In the genomic region with DNA sequence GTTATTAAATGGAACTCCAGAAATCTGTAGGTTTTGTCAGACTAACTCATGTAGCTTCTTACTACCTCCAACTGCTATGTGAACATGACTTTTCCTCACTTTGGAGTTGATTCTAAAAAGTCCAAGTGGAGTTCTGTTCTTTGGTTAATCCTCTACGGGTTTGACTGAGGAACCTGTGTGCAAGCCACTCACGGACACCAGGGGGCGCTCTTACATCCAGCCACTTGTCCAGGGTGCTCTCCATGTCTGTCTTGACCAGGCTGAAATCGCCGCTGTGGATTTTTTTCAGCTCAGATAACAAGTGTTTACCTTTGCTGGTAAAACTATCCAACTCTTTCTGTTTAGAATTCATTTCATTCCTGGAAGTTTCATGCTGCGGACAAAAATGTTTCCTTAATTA, we compare ENCODE assay signal across 8 mouse cellular contexts.
A peak's percentile ranks its signal among the peaks of the same experiment; 100 is the strongest.
DNase-seq lines count a peak whose midpoint lies in the region; ATAC-seq and TF ChIP-seq lines count a peak whose summit lies in the region.

No protein-coding gene starts in this region.

- no peaks in the 10 kb centered on the region for H3K36me3 ChIP-seq in forebrain, embryonic 10.5 days (replicated peaks)
- H3K36me3 ChIP-seq in forebrain, embryonic 16.5 days (ENCODE audit: control insufficient read depth, insufficient read depth): no peaks in the 10 kb centered on the region
- H3K36me3 ChIP-seq in embryonic facial prominence, embryonic 10.5 days (replicated peaks): no peaks in the 10 kb centered on the region
- H3K36me3 ChIP-seq in midbrain, embryonic 14.5 days (ENCODE audit: control insufficient read depth, insufficient read depth, low read length): no peaks in the 10 kb centered on the region

- ATAC-seq in forebrain, embryonic 16.5 days: no peak; the same call in 1 of the 2 replicates
- ATAC-seq in midbrain, embryonic 14.5 days (ENCODE audit: low FRiP score, low TSS enrichment): no peak

- no peak overlapping the region for H3K4me3 ChIP-seq in forebrain, embryonic 10.5 days
- no peak overlapping the region for H3K4me3 ChIP-seq in forebrain, embryonic 16.5 days (replicated peaks; ENCODE audit: low read length)
- no peak overlapping the region for H3K4me3 ChIP-seq in embryonic facial prominence, embryonic 10.5 days
- no peak overlapping the region for H3K4me3 ChIP-seq in left cerebral cortex, adult 2 months
- no peak overlapping the region for H3K4me3 ChIP-seq in midbrain, embryonic 14.5 days (replicated peaks; ENCODE audit: low read depth, low read length)

- no peak overlapping the region for H3K27ac ChIP-seq in forebrain, embryonic 10.5 days
- no peak overlapping the region for H3K27ac ChIP-seq in forebrain, embryonic 16.5 days (ENCODE audit: low read length)
- H3K27ac ChIP-seq in embryonic facial prominence, embryonic 10.5 days (replicated peaks): no peak overlapping the region
- no peak overlapping the region for H3K27ac ChIP-seq in left cerebral cortex, adult 2 months
- no peak overlapping the region for H3K27ac ChIP-seq in midbrain, embryonic 14.5 days (replicated peaks; ENCODE audit: low read depth, low read length)

- no peaks in the 10 kb centered on the region for H3K27me3 ChIP-seq in forebrain, embryonic 10.5 days (ENCODE audit: poor library complexity, severe bottlenecking)
- no peaks in the 10 kb centered on the region for H3K27me3 ChIP-seq in forebrain, embryonic 16.5 days (replicated peaks; ENCODE audit: control insufficient read depth, insufficient read depth, low read length)
- no peaks in the 10 kb centered on the region for H3K27me3 ChIP-seq in embryonic facial prominence, embryonic 10.5 days (replicated peaks; ENCODE audit: low read depth, poor library complexity, severe bottlenecking)
- H3K27me3 ChIP-seq in midbrain, embryonic 14.5 days (ENCODE audit: control insufficient read depth, insufficient read depth, low read length): no peaks in the 10 kb centered on the region

- TF ChIP-seq CTCF in left cerebral cortex, adult 2 months (IDR thresholded peaks at IDR 0.05): peak; percentile 97

- no peaks in the 10 kb centered on the region for H3K4me1 ChIP-seq in forebrain, embryonic 10.5 days
- H3K4me1 ChIP-seq in forebrain, embryonic 16.5 days (replicated peaks; ENCODE audit: control insufficient read depth, insufficient read depth, low read length): no peaks in the 10 kb centered on the region
- H3K4me1 ChIP-seq in embryonic facial prominence, embryonic 10.5 days: no peaks in the 10 kb centered on the region
- no peaks in the 10 kb centered on the region for H3K4me1 ChIP-seq in midbrain, embryonic 14.5 days (ENCODE audit: control insufficient read depth, insufficient read depth, low read length)

- H3K9ac ChIP-seq in forebrain, embryonic 16.5 days (replicated peaks; ENCODE audit: low read depth, low read length): no peak overlapping the region
- no peak overlapping the region for H3K9ac ChIP-seq in midbrain, embryonic 14.5 days (replicated peaks; ENCODE audit: low read length)

- 24% methylated on average over 6 of the region's 6 CpGs for WGBS in forebrain, embryonic 10.5 days
- 21% methylated on average over 6 of the region's 6 CpGs for WGBS in forebrain, embryonic 16.5 days
- WGBS in embryonic facial prominence, embryonic 10.5 days: 27% methylated on average over 6 of the region's 6 CpGs
- WGBS in midbrain, embryonic 14.5 days: 26% methylated on average over 6 of the region's 6 CpGs

- no peak overlapping the region for H3K4me2 ChIP-seq in forebrain, embryonic 16.5 days (ENCODE audit: low read length)
- H3K4me2 ChIP-seq in midbrain, embryonic 14.5 days (ENCODE audit: low read length): no peak overlapping the region

- DNase-seq in forebrain, embryonic 10.5 days (ENCODE audit: extremely low spot score, low spot score): peak; percentile 59
- peak; percentile 82 for DNase-seq in adrenal gland, postnatal 25 days
- peak; percentile 81 for DNase-seq in embryonic facial prominence, embryonic 10.5 days (ENCODE audit: low spot score)
- DNase-seq in heart, postnatal 25 days (ENCODE audit: low spot score): peak; percentile 17
- peak; percentile 71 to 75 for DNase-seq in left cerebral cortex, adult 2 months (ENCODE audit: extremely low spot score in 1 of 2, low spot score in 2 of 2)
- DNase-seq in midbrain, embryonic 14.5 days: peak; percentile 73
- peak; percentile 15 to 23 for DNase-seq in spleen, postnatal 36 days (ENCODE audit: low spot score in 2 of 2)

- intact Hi-C loops in heart, postnatal 25 days (cut with DNase I): loop anchor here (10.0 kb wide), 2 partner anchors 237 to 317 kb away; a partner anchor contains a TSS
- intact Hi-C loops in left cerebral cortex, adult 2 months (cut with DNase I): loop anchor here (1.0 to 5.0 kb wide), 2 partner anchors 240 to 317 kb away; no protein-coding TSS in a partner anchor

- no peaks in the 10 kb centered on the region for H3K9me3 ChIP-seq in forebrain, embryonic 10.5 days
- H3K9me3 ChIP-seq in forebrain, embryonic 16.5 days (ENCODE audit: control insufficient read depth, low read length): no peaks in the 10 kb centered on the region
- no peaks in the 10 kb centered on the region for H3K9me3 ChIP-seq in embryonic facial prominence, embryonic 10.5 days
- H3K9me3 ChIP-seq in midbrain, embryonic 14.5 days (ENCODE audit: control insufficient read depth, low read length): no peaks in the 10 kb centered on the region

Comparison
In these comparisons a context has a peak if more than half of its experiments do, and no peak if none do; other contexts are left out.
1. DNase-seq: peak in every context shown above with its lines; median percentile 82 in adrenal gland, postnatal 25 days; 81 in embryonic facial prominence, embryonic 10.5 days; 73 in left cerebral cortex, adult 2 months; 73 in midbrain, embryonic 14.5 days; 59 in forebrain, embryonic 10.5 days; 19 in spleen, postnatal 36 days; 17 in heart, postnatal 25 days.